Mouse (Mus musculus): ENCODE measurements around the gene Kif6. TPM values are rescaled to one million over a fixed set of nuclear protein-coding genes. Genes with fewer than 3 reads are reported as not detected.

Gene Kif6
- polyA plus RNA-seq, 2 experiments = 1.1 TPM

DNA sequence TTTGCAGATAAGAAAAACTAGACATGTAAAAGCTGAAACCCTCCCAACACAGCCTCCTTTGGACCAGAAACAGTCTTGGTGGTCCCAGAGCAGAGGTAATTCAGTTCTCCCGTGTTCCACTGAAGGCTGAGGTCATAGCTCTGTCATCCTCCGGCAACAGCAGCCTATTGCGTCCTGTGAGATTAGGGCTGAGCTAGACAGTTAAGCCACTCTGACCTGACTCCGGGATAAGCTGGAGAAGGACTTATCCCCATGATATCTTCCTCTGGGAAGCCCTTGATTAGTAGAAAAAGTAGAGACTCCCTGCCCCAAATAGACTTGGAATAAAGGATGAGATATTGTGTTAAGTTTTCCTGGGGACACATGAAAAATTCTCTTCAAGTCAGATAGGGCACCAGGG, 319.6 kb downstream of the Kif6 start:
- no peak for TF ChIP-seq POLR2A (IDR thresholded peaks at IDR 0.05; ENCODE audit: borderline replicate concordance, extremely low read depth, insufficient read depth, insufficient read length)
- H3K27ac ChIP-seq (replicated peaks; ENCODE audit: low read depth, low read length) = no peak overlapping the region
- no peaks in the 10 kb centered on the region for H3K36me3 ChIP-seq (ENCODE audit: control insufficient read depth, insufficient read depth, low read length)
- H3K9me3 ChIP-seq (ENCODE audit: control insufficient read depth, low read length) = no peaks in the 10 kb centered on the region
- no peaks in the 10 kb centered on the region for H3K27me3 ChIP-seq (ENCODE audit: control insufficient read depth, insufficient read depth, low read length)
- DNase-seq (ENCODE audit: low spot score) = no peak
- no peaks in the 10 kb centered on the region for H3K4me1 ChIP-seq (ENCODE audit: control insufficient read depth, insufficient read depth, low read length)
- 57% methylated on average over 4 of the region's 4 CpGs for WGBS
- no peak overlapping the region for H3K4me2 ChIP-seq (replicated peaks; ENCODE audit: low read depth, low read length, severe bottlenecking)
- H3K9ac ChIP-seq (ENCODE audit: low read depth, low read length, severe bottlenecking) = no peak overlapping the region
- H3K4me3 ChIP-seq (replicated peaks; ENCODE audit: low read length) = no peak overlapping the region
- ATAC-seq (ENCODE audit: low FRiP score, low read depth) = no peak

GRCm38 (mm10) chr17:49935602-49936205, 320.8 kb downstream of the Kif6 start:
- TF ChIP-seq POLR2A (IDR thresholded peaks at IDR 0.05; ENCODE audit: borderline replicate concordance, extremely low read depth, insufficient read depth, insufficient read length) = no peak
- no peaks in the 10 kb centered on the region for H3K4me1 ChIP-seq (ENCODE audit: control insufficient read depth, insufficient read depth, low read length)
- H3K4me2 ChIP-seq (replicated peaks; ENCODE audit: low read depth, low read length, severe bottlenecking) = no peak overlapping the region
- no peaks in the 10 kb centered on the region for H3K36me3 ChIP-seq (ENCODE audit: control insufficient read depth, insufficient read depth, low read length)
- H3K9ac ChIP-seq (ENCODE audit: low read depth, low read length, severe bottlenecking) = no peak overlapping the region
- peak; percentile 70 for DNase-seq (ENCODE audit: low spot score)
- ATAC-seq (ENCODE audit: low FRiP score, low read depth) = peak; percentile 74; the same call in 1 of the 2 replicates
- 4% methylated on average over 4 of the region's 4 CpGs for WGBS
- H3K27me3 ChIP-seq (ENCODE audit: control insufficient read depth, insufficient read depth, low read length) = no peaks in the 10 kb centered on the region
- no peaks in the 10 kb centered on the region for H3K9me3 ChIP-seq (ENCODE audit: control insufficient read depth, low read length)
- no peak overlapping the region for H3K27ac ChIP-seq (replicated peaks; ENCODE audit: low read depth, low read length)
- H3K4me3 ChIP-seq (replicated peaks; ENCODE audit: low read length) = no peak overlapping the region

GRCm38 (mm10) chr17:49936214-49936613, 321.3 kb downstream of the Kif6 start:
- no peak for TF ChIP-seq POLR2A (IDR thresholded peaks at IDR 0.05; ENCODE audit: borderline replicate concordance, extremely low read depth, insufficient read depth, insufficient read length)
- WGBS = 32% methylated on average over 2 of the region's 2 CpGs
- no peak overlapping the region for H3K4me3 ChIP-seq (replicated peaks; ENCODE audit: low read length)
- H3K36me3 ChIP-seq (ENCODE audit: control insufficient read depth, insufficient read depth, low read length) = no peaks in the 10 kb centered on the region
- DNase-seq (ENCODE audit: low spot score) (no peak), ATAC-seq (ENCODE audit: low FRiP score, low read depth) (no peak)
- H3K9ac ChIP-seq (ENCODE audit: low read depth, low read length, severe bottlenecking) = no peak overlapping the region
- no peaks in the 10 kb centered on the region for H3K4me1 ChIP-seq (ENCODE audit: control insufficient read depth, insufficient read depth, low read length)
- no peak overlapping the region for H3K27ac ChIP-seq (replicated peaks; ENCODE audit: low read depth, low read length)
- no peaks in the 10 kb centered on the region for H3K27me3 ChIP-seq (ENCODE audit: control insufficient read depth, insufficient read depth, low read length)
- no peak overlapping the region for H3K4me2 ChIP-seq (replicated peaks; ENCODE audit: low read depth, low read length, severe bottlenecking)
- H3K9me3 ChIP-seq (ENCODE audit: control insufficient read depth, low read length) = no peaks in the 10 kb centered on the region

DNA sequence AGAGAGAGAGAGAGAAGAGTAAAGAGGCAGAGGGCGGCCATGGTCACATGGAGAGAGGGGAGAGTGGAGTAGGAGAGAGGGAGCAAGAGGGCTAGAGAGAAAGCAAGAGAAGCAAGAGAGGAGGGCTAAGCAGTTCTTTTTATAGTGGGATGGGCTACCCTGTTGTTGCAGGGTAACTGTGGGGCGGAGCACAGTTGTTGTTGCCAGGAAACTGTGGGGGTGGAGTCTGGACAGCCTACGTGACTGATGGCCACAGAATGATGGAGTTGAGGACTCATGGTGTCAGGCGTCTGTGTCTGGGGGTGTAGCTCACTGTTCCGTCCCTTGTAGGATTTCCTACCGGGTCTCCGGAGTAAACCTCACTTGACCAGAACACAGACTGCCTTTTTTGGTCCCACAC, 324.2 kb downstream of the Kif6 start:
- Histone ChIP-seq H3K4me2 (replicated peaks; ENCODE audit: low read depth, low read length, severe bottlenecking) (no peak overlapping the region), H3K4me1 (ENCODE audit: control insufficient read depth, insufficient read depth, low read length) (no peaks in the 10 kb centered on the region), H3K9ac (ENCODE audit: low read depth, low read length, severe bottlenecking) (no peak overlapping the region), H3K36me3 (ENCODE audit: control insufficient read depth, insufficient read depth, low read length) (no peaks in the 10 kb centered on the region), H3K4me3 (replicated peaks; ENCODE audit: low read length) (no peak overlapping the region), H3K27me3 (ENCODE audit: control insufficient read depth, insufficient read depth, low read length) (no peaks in the 10 kb centered on the region), H3K27ac (replicated peaks; ENCODE audit: low read depth, low read length) (no peak overlapping the region), H3K9me3 (ENCODE audit: control insufficient read depth, low read length) (no peaks in the 10 kb centered on the region)
- no peak for TF ChIP-seq POLR2A (IDR thresholded peaks at IDR 0.05; ENCODE audit: borderline replicate concordance, extremely low read depth, insufficient read depth, insufficient read length)
- 78% methylated on average over 7 of the region's 7 CpGs for WGBS
- DNase-seq (ENCODE audit: low spot score) = no peak
- ATAC-seq (ENCODE audit: low FRiP score, low read depth) = no peak

DNA sequence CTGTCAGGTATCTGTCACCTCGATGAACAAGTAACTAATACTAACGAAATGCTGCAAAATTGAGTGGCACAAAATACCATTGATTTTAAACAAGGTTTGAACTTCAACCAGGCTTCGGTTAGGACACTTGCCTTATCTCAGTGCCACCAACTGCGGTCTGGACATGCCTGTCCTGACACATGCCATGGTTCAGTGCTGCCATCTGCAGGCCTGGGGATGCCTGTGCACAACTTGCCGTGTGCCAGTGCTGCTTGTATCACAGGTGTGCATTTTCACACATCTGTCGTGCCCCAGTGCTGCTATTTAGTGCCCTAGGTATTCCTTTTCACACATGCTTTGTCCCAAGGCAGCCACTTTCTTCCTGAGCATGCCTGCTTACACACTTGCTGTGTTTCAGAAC, 327.7 kb downstream of the Kif6 start:
- Histone ChIP-seq H3K4me2 (replicated peaks; ENCODE audit: low read depth, low read length, severe bottlenecking) (no peak overlapping the region), H3K4me3 (replicated peaks; ENCODE audit: low read length) (no peak overlapping the region), H3K9ac (ENCODE audit: low read depth, low read length, severe bottlenecking) (no peak overlapping the region), H3K27me3 (ENCODE audit: control insufficient read depth, insufficient read depth, low read length) (no peaks in the 10 kb centered on the region), H3K4me1 (ENCODE audit: control insufficient read depth, insufficient read depth, low read length) (no peaks in the 10 kb centered on the region), H3K9me3 (ENCODE audit: control insufficient read depth, low read length) (no peaks in the 10 kb centered on the region), H3K27ac (replicated peaks; ENCODE audit: low read depth, low read length) (no peak overlapping the region), H3K36me3 (ENCODE audit: control insufficient read depth, insufficient read depth, low read length) (no peaks in the 10 kb centered on the region)
- no peak for TF ChIP-seq POLR2A (IDR thresholded peaks at IDR 0.05; ENCODE audit: borderline replicate concordance, extremely low read depth, insufficient read depth, insufficient read length)
- WGBS = 60% methylated on average over 6 of the region's 6 CpGs
- no peak for DNase-seq (ENCODE audit: low spot score)
- ATAC-seq (ENCODE audit: low FRiP score, low read depth) = no peak
